Comparison of ENCODE assay signal across 9 mouse cellular contexts in genomic region chr5:112001742-112002701, GRCm38 (mm10).
DNase-seq lines count a peak whose midpoint lies in the region; ATAC-seq and TF ChIP-seq lines count a peak whose summit lies in the region.
"Had no signal": no experiment of that assay in that cellular context is flagged by ENCODE, and none has a peak within 500 bp of the region (broad histone marks: within the 10 kb centered on the region; RNA-seq: fewer than 3 reads in every experiment).

No protein-coding gene starts in this region.

- H3K4me2 ChIP-seq in hindbrain, embryonic 11.5 days (replicated peaks; ENCODE audit: low read depth, low read length), result no peak overlapping the region
- H3K4me2 ChIP-seq: limb, embryonic 13.5 days had no signal

- H3K9ac ChIP-seq in hindbrain, embryonic 11.5 days (ENCODE audit: low read depth, low read length), result no peak overlapping the region
- H3K9ac ChIP-seq: limb, embryonic 13.5 days had no signal

- ATAC-seq in hindbrain, embryonic 11.5 days (ENCODE audit: low FRiP score), result peak; percentile 83

- no peak overlapping the region for H3K4me3 ChIP-seq in hindbrain, embryonic 11.5 days (ENCODE audit: low read depth, low read length)
- H3K4me3 ChIP-seq in thymus, adult 2 months (ENCODE audit: control insufficient read depth, insufficient read depth, low read length), result no peak overlapping the region
- H3K4me3 ChIP-seq: limb, embryonic 13.5 days had no signal

- peaks cover 5% of the 10 kb centered on the region; the same call in 1 of the 2 replicates for H3K4me1 ChIP-seq in hindbrain, embryonic 11.5 days (replicated peaks; ENCODE audit: control insufficient read depth, insufficient read depth, low read length)
- no peaks in the 10 kb centered on the region for H3K4me1 ChIP-seq in thymus, adult 2 months (replicated peaks; ENCODE audit: control insufficient read depth, insufficient read depth, low read length)

- no peak for TF ChIP-seq POLR2A in thymus, adult 2 months (IDR thresholded peaks at IDR 0.05; ENCODE audit: control insufficient read depth, extremely low read depth, insufficient read depth, low read length, poor library complexity)

- no peaks in the 10 kb centered on the region for H3K27me3 ChIP-seq in hindbrain, embryonic 11.5 days (ENCODE audit: control insufficient read depth, insufficient read depth, low read length)
- no peaks in the 10 kb centered on the region for H3K27me3 ChIP-seq in thymus, adult 2 months (ENCODE audit: control insufficient read depth, insufficient read depth, low read length)

- TF ChIP-seq CTCF in thymus, adult 2 months (IDR thresholded peaks at IDR 0.05; ENCODE audit: borderline replicate concordance, control insufficient read depth, extremely low read depth, insufficient read depth, low read length, poor library complexity), result no peak

- H3K36me3 ChIP-seq in hindbrain, embryonic 11.5 days (ENCODE audit: control insufficient read depth, insufficient read depth, low read length), result no peaks in the 10 kb centered on the region
- H3K36me3 ChIP-seq in thymus, adult 2 months (ENCODE audit: control insufficient read depth, insufficient read depth, low read length), result no peaks in the 10 kb centered on the region
- H3K36me3 ChIP-seq: limb, embryonic 13.5 days had no signal

- WGBS in hindbrain, embryonic 11.5 days, result 16% methylated on average over 32 of the region's 32 CpGs
- 42% methylated on average over 32 of the region's 32 CpGs for WGBS in thymus, adult 2 months

- H3K9me3 ChIP-seq in hindbrain, embryonic 11.5 days (ENCODE audit: control insufficient read depth, low read length), result no peaks in the 10 kb centered on the region

- DNase-seq in ES-CJ7 (ENCODE audit: low read depth, low spot score), result peak; percentile 47
- DNase-seq in brain, adult 2 months (ENCODE audit: low read depth, low spot score), result peak; percentile 14
- DNase-seq in hindbrain, embryonic 11.5 days (ENCODE audit: low spot score), result peak; percentile 65
- peak; percentile 67 for DNase-seq in mesoderm, embryonic 11.5 days (ENCODE audit: low read depth, low spot score)
- no peak for DNase-seq in frontal cortex, postnatal 36 days (ENCODE audit: low spot score in 2 of 2)
- DNase-seq in adrenal gland, postnatal 25 days, result no peak
- DNase-seq in thymus, adult 2 months, result no peak
- DNase-seq in layer of hippocampus, postnatal 25 days (ENCODE audit: extremely low spot score in 1 of 2, low spot score in 1 of 2), result no peak

- peak overlapping the region; percentile 84 for H3K27ac ChIP-seq in hindbrain, embryonic 11.5 days (ENCODE audit: low read depth, low read length)
- H3K27ac ChIP-seq in thymus, adult 2 months (ENCODE audit: control insufficient read depth, insufficient read depth, low read length), result no peak overlapping the region
- H3K27ac ChIP-seq: limb, embryonic 13.5 days had no signal

Comparison
In these comparisons a context has a peak if more than half of its experiments do, and no peak if none do; other contexts are left out.
1. DNase-seq: peak in ES-CJ7 (single experiment), brain, adult 2 months (single experiment), hindbrain, embryonic 11.5 days (single experiment) and mesoderm, embryonic 11.5 days (single experiment); none in frontal cortex, postnatal 36 days (0 of 2), adrenal gland, postnatal 25 days (single experiment), thymus, adult 2 months (single experiment) and layer of hippocampus, postnatal 25 days (0 of 2).